Mouse (Mus musculus) hindbrain, embryonic 14.5 days (tissue): ENCODE data around the gene Ccdc73. TPM values are rescaled to one million over a fixed set of nuclear protein-coding genes. Genes with fewer than 3 reads are reported as not detected.

Experiments
- ATAC-seq: fragments of 200-750 bp; cut with Nextera tagmentation; 2 replicates; pipeline ENCODE4 v1.8.0; 2017; ENCODE audit warnings: moderate number of reproducible peaks, mild to moderate bottlenecking, moderate TSS enrichment, moderate library complexity; ENCODE audit not compliant: low FRiP score
- DNase-seq: peaks from one replicate; pipeline ENCODE4 v3.0.0-alpha.2; 2015; ENCODE audit warnings: low spot score
- H3K27ac ChIP-seq: fragments of 300-500 bp; sonication (generic); 2 replicates; pipeline ENCODE4 v1.5.1; 2014; ENCODE audit warnings: mild to moderate bottlenecking, moderate library complexity
- H3K27me3 ChIP-seq: fragments of 300-500 bp; sonication (generic); 2 replicates; pipeline ENCODE4 v1.6.1; 2014; ENCODE audit warnings: mild to moderate bottlenecking, low read length, mixed read lengths; ENCODE audit not compliant: control insufficient read depth, insufficient read depth
- H3K36me3 ChIP-seq: fragments of 300-500 bp; sonication (generic); replicated peaks from 2 replicates; pipeline ENCODE4 v1.6.1; 2014; ENCODE audit not compliant: control insufficient read depth, insufficient read depth
- H3K4me1 ChIP-seq: fragments of 300-500 bp; sonication (generic); replicated peaks from 2 replicates; pipeline ENCODE4 v1.6.1; 2014; ENCODE audit warnings: antibody characterized with exemption, low read length, mixed read lengths; ENCODE audit not compliant: control insufficient read depth, insufficient read depth
- H3K4me2 ChIP-seq: fragments of 300-500 bp; sonication (generic); replicated peaks from 2 replicates; pipeline ENCODE4 v1.6.1; 2014; ENCODE audit warnings: mild to moderate bottlenecking, moderate library complexity
- H3K4me3 ChIP-seq: fragments of 300-500 bp; sonication (generic); replicated peaks from 2 replicates; pipeline ENCODE4 v1.5.1; 2014; ENCODE audit warnings: mild to moderate bottlenecking, low read length
- H3K9ac ChIP-seq: fragments of 300-500 bp; sonication (generic); 2 replicates; pipeline ENCODE4 v1.6.1; 2014
- H3K9me3 ChIP-seq: fragments of 300-500 bp; sonication (generic); 2 replicates; pipeline ENCODE4 v1.6.1; 2016; ENCODE audit warnings: low read length; ENCODE audit not compliant: control insufficient read depth
- WGBS: fragments of 180-500 bp; shearing (Covaris S2); extraction: QIAGEN DNeasy Blood & Tissue Kit; methylation state at CpG from one replicate; pipeline ENCODE4 v1.1.7; 2014; 5-methylcytosine and 5-hydroxymethylcytosine counted together
- polyA plus RNA-seq: library from polyadenylated mRNA; unstranded; fragments of >200 nt; fragmentation: Nextera tagmentation; extraction: Ambion mirVana; gene quantifications from 2 replicates; pipeline ENCODE4 v1.2.1, GENCODE M21; 2014

Gene Ccdc73
- polyA plus RNA-seq, 1 experiment from 2014 or later = 7.6 TPM

GRCm38 (mm10) chr2:104915709-104916108 lies 48.1 kb downstream of the Ccdc73 start:
- no peaks in the 10 kb centered on the region for H3K9me3 ChIP-seq
- H3K27me3 ChIP-seq = no peaks in the 10 kb centered on the region
- H3K9ac ChIP-seq = no peak overlapping the region
- ATAC-seq (no peak), DNase-seq (no peak)
- H3K4me2 ChIP-seq = no peak overlapping the region
- H3K27ac ChIP-seq = no peak overlapping the region
- 93% methylated on average over 3 of the region's 3 CpGs for WGBS
- no peaks in the 10 kb centered on the region for H3K36me3 ChIP-seq
- H3K4me3 ChIP-seq = no peak overlapping the region
- no peaks in the 10 kb centered on the region for H3K4me1 ChIP-seq

- H3K27me3 ChIP-seq = no peaks in the 10 kb centered on the region
- no peak overlapping the region for H3K27ac ChIP-seq
- ATAC-seq (no peak), DNase-seq (no peak)
- H3K4me1 ChIP-seq = no peaks in the 10 kb centered on the region
- no peak overlapping the region for H3K9ac ChIP-seq
- H3K4me3 ChIP-seq = no peak overlapping the region
- H3K9me3 ChIP-seq = no peaks in the 10 kb centered on the region
- WGBS = 55% methylated on average over 1 of the region's 1 CpGs
- no peaks in the 10 kb centered on the region for H3K36me3 ChIP-seq
- H3K4me2 ChIP-seq = no peak overlapping the region
Observed at GRCm38 (mm10) chr2:104964492-104964891, 96.9 kb downstream of the Ccdc73 start.

- Histone ChIP-seq H3K4me1 (no peaks in the 10 kb centered on the region), H3K4me2 (no peak overlapping the region), H3K9ac (no peak overlapping the region), H3K9me3 (no peaks in the 10 kb centered on the region), H3K27me3 (no peaks in the 10 kb centered on the region), H3K4me3 (no peak overlapping the region), H3K27ac (no peak overlapping the region), H3K36me3 (no peaks in the 10 kb centered on the region)
- ATAC-seq (no peak), DNase-seq (no peak)
- WGBS = 0% methylated on average over 2 of the region's 2 CpGs
Observed at GRCm38 (mm10) chr2:104981712-104982111, 114.1 kb downstream of the Ccdc73 start.

- H3K9me3 ChIP-seq = no peaks in the 10 kb centered on the region
- H3K27me3 ChIP-seq = no peaks in the 10 kb centered on the region
- 72% methylated on average over 3 of the region's 3 CpGs for whole genome bisulfite sequencing
- ATAC-seq (no peak), DNase-seq (no peak)
- no peaks in the 10 kb centered on the region for H3K36me3 ChIP-seq
- no peak overlapping the region for H3K4me2 ChIP-seq
- no peak overlapping the region for H3K27ac ChIP-seq
- no peaks in the 10 kb centered on the region for H3K4me1 ChIP-seq
- H3K9ac ChIP-seq = no peak overlapping the region
- no peak overlapping the region for H3K4me3 ChIP-seq
Observed at GRCm38 (mm10) chr2:104985796-104986195, 118.2 kb downstream of the Ccdc73 start.

- 100% methylated on average over 1 of the region's 1 CpGs for WGBS
- Histone ChIP-seq H3K9ac (no peak overlapping the region), H3K36me3 (no peaks in the 10 kb centered on the region), H3K27ac (no peak overlapping the region), H3K27me3 (no peaks in the 10 kb centered on the region), H3K4me1 (no peaks in the 10 kb centered on the region), H3K9me3 (no peaks in the 10 kb centered on the region), H3K4me2 (no peak overlapping the region), H3K4me3 (no peak overlapping the region)
- no peak for DNase-seq
- no peak for ATAC-seq
Observed at GRCm38 (mm10) chr2:104988974-104989373, 121.4 kb downstream of the Ccdc73 start.

- no peak overlapping the region for H3K27ac ChIP-seq
- no peaks in the 10 kb centered on the region for H3K4me1 ChIP-seq
- H3K36me3 ChIP-seq = peaks cover 25% of the 10 kb centered on the region
- no peak overlapping the region for H3K9ac ChIP-seq
- no peak for ATAC-seq
- WGBS = 64% methylated on average over 2 of the region's 2 CpGs
- no peak overlapping the region for H3K4me3 ChIP-seq
- H3K4me2 ChIP-seq = no peak overlapping the region
- no peaks in the 10 kb centered on the region for H3K9me3 ChIP-seq
- H3K27me3 ChIP-seq = no peaks in the 10 kb centered on the region
- no peak for DNase-seq
Observed at GRCm38 (mm10) chr2:104994436-104994835, 126.8 kb downstream of the Ccdc73 start.

GRCm38 (mm10) chr2:104996201-104996600 lies 128.6 kb downstream of the Ccdc73 start:
- Histone ChIP-seq H3K4me1 (no peaks in the 10 kb centered on the region), H3K9ac (no peak overlapping the region), H3K9me3 (no peaks in the 10 kb centered on the region), H3K36me3 (peaks cover 36% of the 10 kb centered on the region), H3K4me3 (no peak overlapping the region), H3K4me2 (no peak overlapping the region), H3K27me3 (no peaks in the 10 kb centered on the region), H3K27ac (no peak overlapping the region)
- DNase-seq (no peak), ATAC-seq (no peak)
- WGBS = 91% methylated on average over 3 of the region's 3 CpGs

GRCm38 (mm10) chr2:105007236-105007635 lies 139.6 kb downstream of the Ccdc73 start:
- Histone ChIP-seq H3K36me3 (peaks cover 83% of the 10 kb centered on the region), H3K9ac (no peak overlapping the region), H3K27me3 (no peaks in the 10 kb centered on the region), H3K4me2 (no peak overlapping the region), H3K4me3 (no peak overlapping the region), H3K27ac (no peak overlapping the region), H3K9me3 (no peaks in the 10 kb centered on the region), H3K4me1 (no peaks in the 10 kb centered on the region)
- DNase-seq (no peak), ATAC-seq (no peak)

GRCm38 (mm10) chr2:105016192-105016966 lies 148.8 kb downstream of the Ccdc73 start:
- peak overlapping the region; percentile 83 for H3K27ac ChIP-seq
- WGBS = under 1% methylated on average over 43 of the region's 43 CpGs
- H3K36me3 ChIP-seq = peaks cover 25% of the 10 kb centered on the region
- DNase-seq (no peak), ATAC-seq (peak; percentile 85)
- peak overlapping the region; percentile 92 for H3K4me3 ChIP-seq
- H3K4me2 ChIP-seq = peak overlapping the region; percentile 76
- H3K9me3 ChIP-seq = no peaks in the 10 kb centered on the region
- H3K9ac ChIP-seq = peak overlapping the region; percentile 89
- H3K4me1 ChIP-seq = peaks cover 10% of the 10 kb centered on the region
- H3K27me3 ChIP-seq = no peaks in the 10 kb centered on the region

- peaks cover 10% of the 10 kb centered on the region for H3K4me1 ChIP-seq
- peak; percentile 100 for ATAC-seq
- H3K27me3 ChIP-seq = no peaks in the 10 kb centered on the region
- 1% methylated on average over 24 of the region's 25 CpGs for WGBS
- peak within 1 kb of the TSS; percentile 83 for H3K27ac ChIP-seq
- H3K9ac ChIP-seq = peak within 1 kb of the TSS; percentile 89
- peak within 1 kb of the TSS; percentile 76 for H3K4me2 ChIP-seq
- H3K36me3 ChIP-seq = peaks cover 21% of the 10 kb centered on the region
- peak; percentile 93 for DNase-seq
- H3K9me3 ChIP-seq = no peaks in the 10 kb centered on the region
- H3K4me3 ChIP-seq = peak within 1 kb of the TSS; percentile 92
Observed at GRCm38 (mm10) chr2:105016967-105017287, 149.3 kb downstream of the Ccdc73 start, which contains the start of gene Eif3m. Gene Eif3m (minus strand): TSS chr2:105017080.
